Mouse (Mus musculus) layer of hippocampus, adult 9-10 months (tissue): ENCODE measurements around the gene Iqcf1.

Experiments used
- DNase-seq: peaks from one replicate; pipeline ENCODE4 v3.0.0; 2022; ENCODE audit warnings: low spot score

Iqcf1 gene

GRCm38 (mm10) chr9:106464751-106465541 lies 34.8 kb upstream of the Iqcf1 start:
- no peak for DNase-seq

GRCm38 (mm10) chr9:106465571-106466200 lies 34.1 kb upstream of the Iqcf1 start, which contains the start of gene Gpr62:
Gene Gpr62, minus strand, starts transcription at chr9:106465938.
- no peak for DNase-seq

GRCm38 (mm10) chr9:106466721-106467120 lies 33.0 kb upstream of the Iqcf1 start:
- DNase-seq = no peak

- no peak for DNase-seq
Measured at GRCm38 (mm10) chr9:106467746-106468145, 32.0 kb upstream of the Iqcf1 start.

- no peak for DNase-seq
Measured at GRCm38 (mm10) chr9:106469317-106469716, 30.4 kb upstream of the Iqcf1 start.

- DNase-seq = no peak
Measured at GRCm38 (mm10) chr9:106469776-106470175, 30.0 kb upstream of the Iqcf1 start.

- no peak for DNase-seq
Measured at GRCm38 (mm10) chr9:106470991-106471750, 28.6 kb upstream of the Iqcf1 start.

GRCm38 (mm10) chr9:106471892-106472291 lies 27.9 kb upstream of the Iqcf1 start:
- DNase-seq = no peak

- no peak for DNase-seq
Measured at GRCm38 (mm10) chr9:106472321-106472720, 27.4 kb upstream of the Iqcf1 start.

GRCm38 (mm10) chr9:106473081-106473752 lies 26.6 kb upstream of the Iqcf1 start:
- DNase-seq = no peak

- no peak for DNase-seq
Measured at GRCm38 (mm10) chr9:106473753-106474105, 26.0 kb upstream of the Iqcf1 start.

- no peak for DNase-seq
Measured at GRCm38 (mm10) chr9:106474456-106474855, 25.3 kb upstream of the Iqcf1 start.

- no peak for DNase-seq
Measured at GRCm38 (mm10) chr9:106475046-106475445, 24.7 kb upstream of the Iqcf1 start.

- no peak for DNase-seq
Measured at GRCm38 (mm10) chr9:106475663-106476001, 24.1 kb upstream of the Iqcf1 start, which contains the start of gene Rrp9. Gene Rrp9, plus strand, starts transcription at chr9:106475963.

- no peak for DNase-seq
Measured at GRCm38 (mm10) chr9:106476002-106476923, 23.5 kb upstream of the Iqcf1 start.

GRCm38 (mm10) chr9:106476924-106477484 lies 22.8 kb upstream of the Iqcf1 start, which contains the start of gene Parp3:
Gene Parp3, minus strand, starts transcription at chr9:106476949.
- peak; percentile 98 for DNase-seq

GRCm38 (mm10) chr9:106477649-106478048 lies 22.1 kb upstream of the Iqcf1 start:
- no peak for DNase-seq

- DNase-seq = no peak
Measured at GRCm38 (mm10) chr9:106478101-106478500, 21.7 kb upstream of the Iqcf1 start.

- no peak for DNase-seq
Measured at GRCm38 (mm10) chr9:106480541-106480940, 19.2 kb upstream of the Iqcf1 start.

GRCm38 (mm10) chr9:106481075-106481474 lies 18.7 kb upstream of the Iqcf1 start:
- DNase-seq = no peak

GRCm38 (mm10) chr9:106481676-106482075 lies 18.1 kb upstream of the Iqcf1 start:
- no peak for DNase-seq
